Mouse (Mus musculus): ENCODE data around the gene Mtss1l. TPM values are rescaled to one million over a fixed set of nuclear protein-coding genes. Genes with fewer than 3 reads are reported as not detected.
"Not testable (repeated sequence)": the region's sequence is repeated elsewhere in the genome, so short reads cannot be mapped to it uniquely, and the experiment has no call there.

Mtss1l gene
- total RNA-seq, 2 experiments from 2014 or later = 31.4 to 32.9 TPM

DNA sequence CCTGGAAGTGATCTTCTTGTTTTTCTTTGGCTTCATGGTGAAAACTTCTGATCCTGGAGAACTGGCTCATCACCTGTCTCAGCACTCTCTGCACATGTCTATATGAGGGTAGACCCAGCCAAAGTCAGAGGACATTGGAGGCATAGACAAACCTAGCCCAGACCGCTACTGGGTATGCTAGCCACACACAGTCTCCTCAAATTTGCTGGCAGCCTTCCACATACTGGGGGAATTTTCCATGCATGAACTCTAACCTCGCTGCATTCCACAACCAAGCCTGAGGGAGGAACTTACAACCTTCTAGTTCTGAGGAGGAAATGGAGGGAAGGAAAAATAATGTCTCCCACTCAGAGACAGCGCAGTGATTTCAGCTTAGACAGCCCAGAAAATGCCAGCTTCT lies 52.8 kb downstream of the Mtss1l start:
- no peak for DNase-seq

GRCm38 (mm10) chr8:110774725-110775124 lies 53.4 kb downstream of the Mtss1l start:
- intact Hi-C loops (cut with DNase I) = no loop called here
- no peak for DNase-seq

More for the DNA sequence above, 52.8 kb downstream of the Mtss1l start:
- intact Hi-C loops (cut with DNase I) = no loop called here

- no peak for DNase-seq
- intact Hi-C loops (cut with DNase I) = no loop called here
Observed at GRCm38 (mm10) chr8:110775316-110775715, 54.0 kb downstream of the Mtss1l start.

DNA sequence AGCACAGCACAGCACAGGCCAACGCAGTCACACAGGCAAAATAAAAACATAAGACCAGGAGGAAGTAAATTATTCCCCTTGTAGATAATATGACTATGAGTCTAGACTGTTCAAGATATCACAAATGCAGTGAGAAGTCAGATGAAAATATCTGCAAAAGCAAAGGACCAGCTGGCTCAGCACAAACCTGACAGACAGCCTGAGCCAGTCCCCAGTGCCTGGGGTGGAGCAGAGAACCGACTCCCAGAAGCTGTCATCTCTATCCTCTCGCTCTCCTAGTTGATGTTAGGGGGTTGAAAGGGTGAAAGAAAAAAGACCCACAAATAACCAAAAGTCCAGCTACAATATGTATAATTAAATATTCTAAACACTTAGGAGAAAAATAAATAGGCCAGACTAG lies 54.4 kb downstream of the Mtss1l start:
- intact Hi-C loops (cut with DNase I) = no loop called here
- DNase-seq = no peak

DNA sequence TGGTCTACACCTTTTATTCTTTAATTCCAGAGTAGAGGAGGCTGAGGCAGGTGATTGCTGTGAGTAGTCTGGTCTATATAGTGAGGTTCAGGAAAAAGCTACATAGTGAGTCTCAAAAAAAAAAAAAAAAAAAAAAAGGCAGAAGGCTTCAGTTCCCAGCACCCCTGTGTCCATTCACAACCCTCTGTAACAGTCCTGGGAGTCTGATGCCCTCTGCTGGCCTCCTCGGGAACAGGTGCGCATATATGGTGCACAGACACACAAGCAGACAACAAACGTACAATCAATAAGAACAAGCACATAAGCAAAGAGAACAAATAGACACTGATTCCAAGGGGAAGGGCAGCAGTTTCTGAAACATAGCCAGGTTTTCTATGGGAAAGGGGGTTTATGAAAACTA lies 55.1 kb downstream of the Mtss1l start:
- intact Hi-C loops (cut with DNase I) = no loop called here
- DNase-seq = no peak

GRCm38 (mm10) chr8:110779924-110780718 lies 58.8 kb downstream of the Mtss1l start:
- no peak for DNase-seq
- intact Hi-C loops (cut with DNase I) = no loop called here

DNA sequence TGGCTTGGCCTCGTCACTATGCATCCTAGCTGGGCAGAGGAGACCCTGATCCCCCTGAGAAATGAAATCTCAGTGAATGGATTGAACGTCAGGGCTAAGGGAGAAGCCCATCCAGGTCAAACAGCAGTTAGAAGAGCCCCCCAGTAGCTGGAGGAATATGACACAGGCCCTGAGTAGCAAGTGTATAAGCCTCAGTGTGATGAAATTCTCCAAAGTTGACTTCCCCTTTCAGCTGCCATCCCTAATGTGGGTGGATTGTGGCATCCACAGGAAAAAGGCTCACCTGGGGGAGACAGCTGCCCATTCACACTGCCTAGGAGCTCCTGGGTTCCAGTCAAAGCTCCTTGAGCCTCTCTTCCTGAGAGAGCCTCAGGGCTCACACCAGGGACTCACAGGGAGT lies 64.1 kb downstream of the Mtss1l start:
- intact Hi-C loops (cut with DNase I) = no loop called here
- no peak for DNase-seq

GRCm38 (mm10) chr8:110786501-110786900 lies 65.2 kb downstream of the Mtss1l start:
- intact Hi-C loops (cut with DNase I) = not testable (repeated sequence)

DNA sequence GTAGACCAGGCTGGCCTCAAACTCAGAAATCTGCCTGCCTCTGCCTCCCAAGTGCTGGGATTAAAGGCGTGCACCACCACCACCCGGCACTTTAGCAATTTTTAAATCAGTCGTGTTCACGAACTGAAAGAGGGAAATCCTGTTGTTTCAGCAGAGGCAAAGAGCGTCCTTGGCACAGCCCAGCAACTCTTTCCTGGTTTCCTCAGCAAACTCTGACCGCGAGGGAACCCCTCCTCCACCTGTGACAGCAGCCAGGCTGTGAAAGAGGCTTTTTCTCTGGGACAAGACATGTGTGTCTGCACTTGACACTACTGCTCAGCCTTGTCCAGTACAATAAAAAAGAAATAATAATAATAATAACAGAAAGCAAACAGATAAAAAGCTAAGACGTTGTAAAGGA lies 65.7 kb downstream of the Mtss1l start:
- intact Hi-C loops (cut with DNase I) = no loop called here
- no peak for DNase-seq

More at GRCm38 (mm10) chr8:110786501-110786900, 65.2 kb downstream of the Mtss1l start:
- not testable (repeated sequence) for DNase-seq

DNA sequence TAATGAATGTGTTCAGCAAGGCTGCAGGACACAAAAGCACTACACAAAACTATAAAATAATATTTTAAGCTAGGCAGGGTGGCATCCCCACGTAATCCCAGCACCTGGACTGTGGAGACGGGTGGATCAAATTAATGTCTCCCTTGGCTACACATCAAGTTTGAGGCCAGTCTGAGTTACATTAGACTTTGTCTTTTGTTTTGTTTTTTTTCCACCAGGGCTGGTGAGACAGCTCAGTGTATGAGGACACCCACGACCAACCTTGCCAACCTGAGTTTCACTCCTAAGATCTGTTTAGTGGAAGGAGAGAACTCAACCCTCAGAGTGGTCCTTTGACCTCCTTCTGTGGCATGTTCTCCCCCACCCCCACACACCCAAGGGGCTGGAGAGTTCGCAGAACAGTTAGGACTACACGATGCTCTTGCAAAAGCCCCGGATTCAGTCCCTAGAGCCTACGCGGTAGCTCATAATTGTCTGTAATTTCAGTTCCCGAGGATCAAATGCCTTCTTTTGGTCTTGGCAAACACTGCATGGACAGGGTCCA lies 66.2 kb downstream of the Mtss1l start:
- no peak for DNase-seq
- intact Hi-C loops (cut with DNase I) = no loop called here

DNA sequence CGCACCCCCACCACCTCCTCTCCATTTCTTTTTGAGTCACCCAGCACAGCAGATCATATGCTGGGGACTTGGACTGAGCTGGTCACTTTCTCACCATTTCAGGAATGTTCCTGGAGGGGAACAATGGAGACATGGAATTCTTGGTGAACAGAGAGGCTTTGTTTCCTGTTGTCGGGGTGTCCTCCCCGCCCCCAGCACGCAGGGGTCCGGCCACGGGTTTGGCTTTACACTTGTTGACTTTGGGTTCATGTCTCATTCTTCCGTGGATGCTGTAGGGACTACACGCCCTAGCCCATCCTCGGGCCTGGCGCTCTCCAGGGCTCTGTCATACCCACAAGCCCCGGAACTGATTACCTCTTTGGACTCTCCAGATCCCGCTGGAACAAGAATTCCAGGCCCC lies 67.7 kb downstream of the Mtss1l start:
- peak in 1 of 2 experiments; percentile 26 for DNase-seq
- intact Hi-C loops (cut with DNase I) = no loop called here

GRCm38 (mm10) chr8:110789571-110789970 lies 68.3 kb downstream of the Mtss1l start:
- peak in 1 of 2 experiments; percentile 23 for DNase-seq
- intact Hi-C loops (cut with DNase I) = no loop called here

GRCm38 (mm10) chr8:110790270-110790669 lies 69.0 kb downstream of the Mtss1l start:
- peak in 1 of 2 experiments; percentile 13 for DNase-seq
- intact Hi-C loops (cut with DNase I) = no loop called here

Other genes starting within 250 kb of the Mtss1l start
- 10 to 100 TPM; 15.5 to 16.2 TPM for gene Vac14, start 102.9 kb upstream of the Mtss1l start, total RNA-seq (2021)
- gene Il34, start 84.4 kb downstream of the Mtss1l start, total RNA-seq (2021) = 10 to 100 TPM in 1 of 2 experiments, 1 to 10 TPM in 1; 10.0 to 10.1 TPM
- 10 to 100 TPM; 63.5 to 67.0 TPM for gene Cog4, start 125.1 kb downstream of the Mtss1l start, total RNA-seq (2021)
- 10 to 100 TPM; 42.6 to 49.2 TPM for gene Sf3b3, start 125.3 kb downstream of the Mtss1l start, total RNA-seq (2021)
- 1 to 10 TPM; 6.2 to 6.3 TPM for gene Fuk, start 181.0 kb downstream of the Mtss1l start, total RNA-seq (2021)
- gene St3gal2, start 198.4 kb downstream of the Mtss1l start, total RNA-seq (2021) = 10 to 100 TPM; 32.6 to 33.0 TPM